Mouse (Mus musculus) hindbrain, embryonic 15.5 days (tissue): ENCODE data around the gene Tmem145. TPM values are rescaled to one million over a fixed set of nuclear protein-coding genes. Genes with fewer than 3 reads are reported as not detected.

Source experiments
- ATAC-seq: fragments of 200-750 bp; cut with Nextera tagmentation; 2 replicates; pipeline ENCODE4 v1.8.0; 2017; ENCODE audit warnings: low read depth, moderate number of reproducible peaks, moderate TSS enrichment; ENCODE audit not compliant: low FRiP score
- H3K27ac ChIP-seq: fragments of 300-500 bp; sonication (generic); replicated peaks from 2 replicates; pipeline ENCODE4 v1.5.1; 2015; ENCODE audit warnings: mild to moderate bottlenecking, inconsistent platforms
- H3K27me3 ChIP-seq: fragments of 300-500 bp; sonication (generic); 2 replicates; pipeline ENCODE4 v1.6.1; 2015; ENCODE audit warnings: control low read depth, inconsistent platforms
- H3K36me3 ChIP-seq: fragments of 300-500 bp; sonication (generic); 2 replicates; pipeline ENCODE4 v1.6.1; 2015; ENCODE audit warnings: control low read depth, inconsistent platforms
- H3K4me1 ChIP-seq: fragments of 300-500 bp; sonication (generic); replicated peaks from 2 replicates; pipeline ENCODE4 v1.6.1; 2015; ENCODE audit warnings: control low read depth, inconsistent platforms
- H3K4me2 ChIP-seq: fragments of 300-500 bp; sonication (generic); 2 replicates; pipeline ENCODE4 v1.6.1; 2015; ENCODE audit warnings: moderate library complexity, mild to moderate bottlenecking, inconsistent platforms
- H3K4me3 ChIP-seq: fragments of 300-500 bp; sonication (generic); 2 replicates; pipeline ENCODE4 v1.5.1; 2015; ENCODE audit warnings: mild to moderate bottlenecking, inconsistent platforms
- H3K9ac ChIP-seq: fragments of 300-500 bp; sonication (generic); 2 replicates; pipeline ENCODE4 v1.6.1; 2015; ENCODE audit warnings: inconsistent platforms
- H3K9me3 ChIP-seq: fragments of 300-500 bp; sonication (generic); 2 replicates; pipeline ENCODE4 v1.6.1; 2016; ENCODE audit warnings: control low read depth, inconsistent platforms
- WGBS: fragments of 180-500 bp; shearing (Covaris S2); methylation state at CpG from one replicate; pipeline ENCODE4 v1.1.7; 2015; 5-methylcytosine and 5-hydroxymethylcytosine counted together
- polyA plus RNA-seq: library from polyadenylated mRNA; unstranded; fragments of >200 nt; fragmentation: Nextera tagmentation; extraction: Ambion mirVana; gene quantifications from 2 replicates; pipeline ENCODE4 v1.2.1, GENCODE M21; 2015

Gene Tmem145
- polyA plus RNA-seq, 1 experiment from 2014 or later: 101 TPM

- WGBS: under 1% methylated on average over 37 of the region's 49 CpGs
- no peaks in the 10 kb centered on the region for H3K36me3 ChIP-seq
- H3K4me2 ChIP-seq: peak overlapping the region; percentile 69
- peak; percentile 61 for ATAC-seq
- peak overlapping the region; percentile 59 for H3K4me3 ChIP-seq
- no peaks in the 10 kb centered on the region for H3K9me3 ChIP-seq
- peak overlapping the region; percentile 81 for H3K9ac ChIP-seq
- H3K27ac ChIP-seq: peak overlapping the region; percentile 99
- no peaks in the 10 kb centered on the region for H3K27me3 ChIP-seq
- H3K4me1 ChIP-seq: peaks cover 75% of the 10 kb centered on the region
Measured at GRCm38 (mm10) chr7:25279076-25279860, 26.6 kb upstream of the Tmem145 start.

- H3K9ac ChIP-seq: peak overlapping the region; percentile 81
- peaks cover 75% of the 10 kb centered on the region for H3K4me1 ChIP-seq
- H3K36me3 ChIP-seq: peaks cover 2% of the 10 kb centered on the region
- H3K27me3 ChIP-seq: no peaks in the 10 kb centered on the region
- H3K4me3 ChIP-seq: peak overlapping the region; percentile 59
- 0% methylated on average over 6 of the region's 6 CpGs for WGBS
- no peaks in the 10 kb centered on the region for H3K9me3 ChIP-seq
- peak overlapping the region; percentile 69 for H3K4me2 ChIP-seq
- H3K27ac ChIP-seq: peak overlapping the region; percentile 99
- ATAC-seq: peak; percentile 1; the same call in 1 of the 2 replicates
Measured at GRCm38 (mm10) chr7:25279861-25280791, 25.8 kb upstream of the Tmem145 start.

- Histone ChIP-seq H3K27me3 (no peaks in the 10 kb centered on the region), H3K9ac (peak overlapping the region; percentile 34), H3K4me1 (peaks cover 70% of the 10 kb centered on the region), H3K4me3 (peak overlapping the region; percentile 82), H3K27ac (peak overlapping the region; percentile 99), H3K9me3 (no peaks in the 10 kb centered on the region), H3K36me3 (peaks cover 13% of the 10 kb centered on the region), H3K4me2 (peak overlapping the region; percentile 69)
- WGBS: 16% methylated on average over 12 of the region's 12 CpGs
- ATAC-seq: no peak
Measured at GRCm38 (mm10) chr7:25281166-25281733, 24.7 kb upstream of the Tmem145 start.

GRCm38 (mm10) chr7:25281734-25282601, 23.9 kb upstream of the Tmem145 start:
- peak; percentile 75 for ATAC-seq
- 2% methylated on average over 45 of the region's 108 CpGs for WGBS
- Histone ChIP-seq H3K27ac (peak overlapping the region; percentile 99), H3K4me2 (peak overlapping the region; percentile 69), H3K4me1 (peaks cover 66% of the 10 kb centered on the region), H3K36me3 (peaks cover 20% of the 10 kb centered on the region), H3K27me3 (no peaks in the 10 kb centered on the region), H3K9me3 (no peaks in the 10 kb centered on the region), H3K4me3 (peak overlapping the region; percentile 82), H3K9ac (peak overlapping the region; percentile 73)

GRCm38 (mm10) chr7:25282731-25283211, 23.1 kb upstream of the Tmem145 start:
- H3K4me3 ChIP-seq: peak overlapping the region; percentile 82
- peaks cover 28% of the 10 kb centered on the region for H3K36me3 ChIP-seq
- no peak for ATAC-seq
- under 1% methylated on average over 33 of the region's 36 CpGs for WGBS
- peak overlapping the region; percentile 73 for H3K9ac ChIP-seq
- peaks cover 58% of the 10 kb centered on the region for H3K4me1 ChIP-seq
- H3K27me3 ChIP-seq: no peaks in the 10 kb centered on the region
- H3K9me3 ChIP-seq: no peaks in the 10 kb centered on the region
- peak overlapping the region; percentile 99 for H3K27ac ChIP-seq
- peak overlapping the region; percentile 69 for H3K4me2 ChIP-seq

- Histone ChIP-seq H3K36me3 (peaks cover 37% of the 10 kb centered on the region), H3K27ac (peak overlapping the region; percentile 99), H3K27me3 (no peaks in the 10 kb centered on the region), H3K9ac (peak overlapping the region; percentile 73), H3K9me3 (no peaks in the 10 kb centered on the region), H3K4me2 (peak overlapping the region; percentile 69), H3K4me3 (peak overlapping the region; percentile 82), H3K4me1 (peaks cover 55% of the 10 kb centered on the region)
- 9% methylated on average over 5 of the region's 5 CpGs for WGBS
- ATAC-seq: no peak
Measured at GRCm38 (mm10) chr7:25283637-25284036, 22.3 kb upstream of the Tmem145 start.

- no peaks in the 10 kb centered on the region for H3K9me3 ChIP-seq
- no peaks in the 10 kb centered on the region for H3K27me3 ChIP-seq
- H3K4me1 ChIP-seq: peaks cover 54% of the 10 kb centered on the region
- peak overlapping the region; percentile 69 for H3K4me2 ChIP-seq
- peak overlapping the region; percentile 82 for H3K4me3 ChIP-seq
- peak overlapping the region; percentile 99 for H3K27ac ChIP-seq
- H3K36me3 ChIP-seq: peaks cover 42% of the 10 kb centered on the region
- peak overlapping the region; percentile 73 for H3K9ac ChIP-seq
- 66% methylated on average over 2 of the region's 2 CpGs for WGBS
- ATAC-seq: no peak
Measured at GRCm38 (mm10) chr7:25284171-25284570, 21.7 kb upstream of the Tmem145 start.

GRCm38 (mm10) chr7:25284766-25285165, 21.1 kb upstream of the Tmem145 start:
- Histone ChIP-seq H3K36me3 (peaks cover 48% of the 10 kb centered on the region), H3K4me2 (peak overlapping the region; percentile 69), H3K27me3 (no peaks in the 10 kb centered on the region), H3K9me3 (no peaks in the 10 kb centered on the region), H3K4me1 (peaks cover 48% of the 10 kb centered on the region), H3K9ac (no peak overlapping the region), H3K4me3 (no peak overlapping the region), H3K27ac (peak overlapping the region; percentile 99; the same call in 1 of the 2 replicates)
- 62% methylated on average over 5 of the region's 5 CpGs for WGBS
- ATAC-seq: no peak

- H3K36me3 ChIP-seq: peaks cover 57% of the 10 kb centered on the region
- no peaks in the 10 kb centered on the region for H3K9me3 ChIP-seq
- H3K4me2 ChIP-seq: no peak overlapping the region
- no peak for ATAC-seq
- no peak overlapping the region for H3K27ac ChIP-seq
- H3K9ac ChIP-seq: no peak overlapping the region
- no peaks in the 10 kb centered on the region for H3K27me3 ChIP-seq
- no peak overlapping the region for H3K4me3 ChIP-seq
- H3K4me1 ChIP-seq: peaks cover 39% of the 10 kb centered on the region
- WGBS: 87% methylated on average over 20 of the region's 20 CpGs
Measured at GRCm38 (mm10) chr7:25285511-25286238, 20.2 kb upstream of the Tmem145 start.

- H3K27me3 ChIP-seq: no peaks in the 10 kb centered on the region
- H3K27ac ChIP-seq: no peak overlapping the region
- no peaks in the 10 kb centered on the region for H3K9me3 ChIP-seq
- peaks cover 40% of the 10 kb centered on the region for H3K4me1 ChIP-seq
- ATAC-seq: no peak
- H3K4me2 ChIP-seq: no peak overlapping the region
- 85% methylated on average over 8 of the region's 8 CpGs for WGBS
- H3K4me3 ChIP-seq: no peak overlapping the region
- H3K36me3 ChIP-seq: peaks cover 70% of the 10 kb centered on the region
- no peak overlapping the region for H3K9ac ChIP-seq
Measured at GRCm38 (mm10) chr7:25286989-25287388, 18.9 kb upstream of the Tmem145 start.
